Mouse (Mus musculus) G1E (cell line): Measurements from ENCODE around the gene Fxyd3. TPM values are rescaled to one million over a fixed set of nuclear protein-coding genes. Genes with fewer than 3 reads are reported as not detected.

Experiments used
- ATAC-seq: 2 replicates; pipeline ENCODE4 v1.8.0; 2016; ENCODE audit warnings: mild to moderate bottlenecking; ENCODE audit not compliant: insufficient number of reproducible peaks, poor library complexity, low FRiP score, severe bottlenecking; ENCODE audit errors: extremely low read depth
- DNase-seq: peaks from one replicate; pipeline ENCODE4 v3.0.0; 2012; ENCODE audit warnings: low spot score
- H3K27me3 ChIP-seq: 2 replicates; pipeline ENCODE4 v1.6.1; 2012; ENCODE audit warnings: mild to moderate bottlenecking, low read length, inconsistent platforms; ENCODE audit not compliant: insufficient read depth
- H3K36me3 ChIP-seq: replicated peaks from 2 replicates; pipeline ENCODE3; 2012; ENCODE audit warnings: mild to moderate bottlenecking, inconsistent platforms
- H3K4me1 ChIP-seq: 2 replicates; pipeline ENCODE4 v1.6.1; 2012; ENCODE audit warnings: low read depth, low read length, inconsistent platforms, mixed read lengths; ENCODE audit not compliant: insufficient read depth
- H3K4me3 ChIP-seq: 2 replicates; pipeline ENCODE4 v1.5.1; 2012; ENCODE audit warnings: low read depth, mild to moderate bottlenecking, inconsistent platforms, low read length, moderate library complexity, mixed read lengths
- H3K9me3 ChIP-seq: replicated peaks from 2 replicates; pipeline ENCODE4 v1.6.1; 2012; ENCODE audit warnings: inconsistent platforms
- CTCF ChIP-seq: IDR thresholded peaks from 2 replicates; pipeline ENCODE4 v1.5.1; 2012; ENCODE audit warnings: low read depth, low read length, inconsistent platforms, mixed read lengths
- GATA1 ChIP-seq: IDR thresholded peaks from 2 replicates; pipeline ENCODE4 v1.6.1; 2012; ENCODE audit warnings: borderline replicate concordance, low read length, inconsistent platforms, mixed read lengths
- GATA2 ChIP-seq: IDR thresholded peaks from 2 replicates; pipeline ENCODE4 v1.6.1; 2012; ENCODE audit warnings: low read depth, low read length, inconsistent platforms, borderline replicate concordance
- POLR2AphosphoS5 ChIP-seq: IDR thresholded peaks from 2 replicates; pipeline ENCODE4 v1.6.1; 2012; ENCODE audit warnings: low read depth, low read length, inconsistent platforms; ENCODE audit not compliant: insufficient replicate concordance
- TAL1 ChIP-seq: conservative IDR thresholded peaks from 2 replicates; pipeline ENCODE4 v1.6.1; 2012; ENCODE audit warnings: low read depth, low read length, inconsistent platforms, mixed read lengths
- polyA plus RNA-seq: library from polyadenylated mRNA; stranded (reverse); fragments of >175 nt; gene quantifications from 2 replicates; pipeline ENCODE4 v1.2.3, GENCODE M21; 2012
- total RNA-seq, 2 experiments: library from RNA; stranded (forward) in 1 of 2; stranded (reverse) in 1 of 2; fragments of 200-1000 nt in 1 of 2; fragments of >200 nt in 1 of 2; fragmentation: Nextera tagmentation in 1 of 2; gene quantifications; 2 replicates each; pipeline ENCODE4 v1.2.3; 2014 to 2017

The Fxyd3 gene
- total and polyA plus RNA-seq, 3 experiments, result 0.16 TPM; not detected in 2

DNA sequence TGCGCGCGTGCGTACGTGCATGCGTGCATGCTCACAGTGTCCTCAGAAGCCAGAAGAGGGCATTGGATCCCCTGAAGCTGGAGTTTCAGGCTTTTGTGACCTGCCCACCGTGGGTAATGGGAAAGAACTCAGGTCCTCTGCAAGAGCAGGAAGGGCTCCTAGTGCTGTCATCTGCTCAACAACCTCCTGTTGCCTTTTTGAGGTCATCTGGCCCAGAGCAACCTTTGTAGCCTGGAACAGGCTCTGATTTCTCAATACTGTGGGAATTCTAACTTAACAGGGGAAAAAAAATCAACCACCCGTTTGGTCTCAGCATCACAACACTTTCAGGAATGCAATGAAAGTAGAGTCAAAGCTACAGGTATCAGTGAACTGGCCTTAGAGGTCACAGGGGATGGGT, 3.2 kb upstream of the Fxyd3 start:
- no peak overlapping the region for H3K4me3 ChIP-seq
- DNase-seq, result no peak
- H3K9me3 ChIP-seq, result peaks cover 19% of the 10 kb centered on the region
- no peak for ATAC-seq
- no peaks in the 10 kb centered on the region for H3K36me3 ChIP-seq
- no peaks in the 10 kb centered on the region for H3K4me1 ChIP-seq
- H3K27me3 ChIP-seq, result no peaks in the 10 kb centered on the region; the same call in 1 of the 2 replicates
- TF ChIP-seq TAL1 (no peak), GATA2 (no peak), CTCF (no peak), GATA1 (no peak), POLR2AphosphoS5 (no peak)

- H3K27me3 ChIP-seq, result no peaks in the 10 kb centered on the region; the same call in 1 of the 2 replicates
- ATAC-seq, result no peak
- no peak overlapping the region for H3K4me3 ChIP-seq
- no peak for DNase-seq
- no peaks in the 10 kb centered on the region for H3K36me3 ChIP-seq
- TF ChIP-seq GATA1 (no peak), GATA2 (no peak), TAL1 (no peak), CTCF (no peak), POLR2AphosphoS5 (no peak)
- H3K4me1 ChIP-seq, result no peaks in the 10 kb centered on the region
- peaks cover 14% of the 10 kb centered on the region for H3K9me3 ChIP-seq
These were observed 1.5 kb upstream of the Fxyd3 start for GRCm38 (mm10) chr7:31077885-31078445.

DNA sequence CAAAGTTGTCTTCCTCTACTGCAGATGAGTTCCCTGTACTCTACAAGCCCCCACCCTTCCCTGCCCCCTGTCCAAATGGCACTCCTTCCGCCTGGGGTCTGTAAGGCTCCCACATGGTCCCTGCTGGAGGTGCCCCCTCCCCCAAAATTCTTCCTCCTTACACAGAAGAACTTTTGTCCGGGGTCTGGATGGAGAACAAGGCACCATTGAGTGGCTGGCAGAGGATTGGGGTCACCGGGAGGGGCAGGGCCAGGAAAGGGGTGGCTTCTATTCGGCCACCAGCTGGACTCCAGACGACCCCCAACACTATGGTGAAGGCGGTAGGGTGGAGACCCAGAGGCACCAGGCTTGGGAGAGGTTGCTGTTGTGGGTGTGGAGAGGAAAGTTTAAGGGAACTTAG, 966 bp upstream of the Fxyd3 start:
- DNase-seq (no peak), ATAC-seq (no peak)
- peaks cover 14% of the 10 kb centered on the region for H3K9me3 ChIP-seq
- no peaks in the 10 kb centered on the region for H3K27me3 ChIP-seq
- H3K4me3 ChIP-seq, result no peak overlapping the region
- H3K4me1 ChIP-seq, result no peaks in the 10 kb centered on the region
- TF ChIP-seq GATA2, result no peak
- no peak for TF ChIP-seq TAL1
- no peak for TF ChIP-seq GATA1
- no peak for TF ChIP-seq CTCF
- TF ChIP-seq POLR2AphosphoS5, result no peak
- no peaks in the 10 kb centered on the region for H3K36me3 ChIP-seq

DNA sequence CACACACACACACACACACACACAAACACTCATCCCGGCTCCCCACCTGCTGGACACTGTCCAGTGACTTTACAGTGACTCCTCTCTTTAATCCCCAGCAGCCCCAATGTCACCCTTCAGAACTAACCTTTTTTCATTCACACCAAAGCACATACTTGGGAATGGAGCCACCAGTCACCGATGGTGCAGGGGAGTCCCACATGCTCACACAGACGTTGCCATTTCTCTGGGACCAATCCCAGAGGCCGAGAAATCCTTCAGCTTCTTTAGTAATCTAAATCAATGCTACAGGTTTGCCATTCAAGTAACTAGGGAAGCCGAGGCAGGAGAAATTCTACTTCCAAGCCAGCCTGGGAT, 1.8 kb downstream of the Fxyd3 start:
- no peaks in the 10 kb centered on the region for H3K27me3 ChIP-seq
- peaks cover 15% of the 10 kb centered on the region for H3K9me3 ChIP-seq
- H3K36me3 ChIP-seq, result no peaks in the 10 kb centered on the region
- no peak overlapping the region for H3K4me3 ChIP-seq
- no peak for ATAC-seq
- no peaks in the 10 kb centered on the region for H3K4me1 ChIP-seq
- no peak for DNase-seq
- TF ChIP-seq POLR2AphosphoS5 (no peak), GATA1 (no peak), CTCF (no peak), TAL1 (no peak), GATA2 (no peak)

DNA sequence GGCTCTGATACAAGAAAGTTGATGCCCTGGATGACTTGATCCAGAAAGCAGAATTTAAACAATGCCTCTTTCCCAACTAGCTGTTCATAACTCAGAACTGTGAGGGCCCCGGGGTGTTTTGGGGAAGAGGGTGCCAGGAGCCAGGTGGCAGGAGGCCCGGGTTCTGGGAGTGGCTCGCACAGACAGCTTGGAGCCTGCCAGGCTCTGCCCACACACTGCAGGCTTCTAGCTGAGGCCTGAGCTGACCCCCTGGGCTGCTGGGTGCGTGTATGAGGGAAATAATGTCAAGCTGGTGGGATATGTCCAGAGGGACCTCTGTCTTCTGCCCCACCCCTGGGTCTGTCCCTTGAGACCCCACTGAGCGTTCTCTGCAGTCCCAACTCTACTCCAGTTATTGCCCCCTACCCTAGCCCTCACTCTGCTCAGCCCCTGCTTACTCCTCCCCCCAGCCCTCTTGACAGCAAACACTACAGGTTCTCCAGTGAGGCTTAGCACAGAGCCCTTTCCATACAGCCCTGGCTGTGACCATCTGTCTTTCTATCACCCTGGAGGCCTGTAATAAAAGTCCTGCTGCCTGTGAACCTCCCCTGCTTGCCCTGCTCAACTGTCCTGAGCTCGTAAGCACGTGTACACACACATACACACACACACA, 2.3 kb downstream of the Fxyd3 start:
- TF ChIP-seq TAL1 (no peak), POLR2AphosphoS5 (no peak)
- no peaks in the 10 kb centered on the region for H3K4me1 ChIP-seq
- ATAC-seq, result no peak
- no peak overlapping the region for H3K4me3 ChIP-seq
- no peak for DNase-seq
- H3K27me3 ChIP-seq, result no peaks in the 10 kb centered on the region
- H3K9me3 ChIP-seq, result peaks cover 21% of the 10 kb centered on the region
- H3K36me3 ChIP-seq, result no peaks in the 10 kb centered on the region

DNA sequence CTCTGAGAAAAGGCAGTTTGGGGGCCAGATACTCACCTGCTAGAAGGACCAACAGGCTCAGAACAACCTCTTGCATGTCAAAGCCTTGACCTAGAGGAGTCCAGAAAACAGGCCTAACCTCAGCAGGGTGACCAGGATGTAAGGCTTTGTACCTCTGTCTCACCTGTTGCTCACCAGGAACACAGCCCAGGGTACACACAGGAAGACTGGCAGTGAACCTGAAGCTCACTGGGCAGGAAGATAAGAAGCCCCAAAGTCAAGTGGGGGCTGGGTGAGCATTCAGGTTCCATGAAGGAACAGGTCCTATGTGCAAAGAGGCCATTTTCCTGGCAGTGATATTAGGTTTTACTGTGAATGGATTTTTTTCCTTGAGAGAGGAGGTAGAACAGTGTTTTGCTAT, 3.0 kb downstream of the Fxyd3 start:
- no peaks in the 10 kb centered on the region for H3K27me3 ChIP-seq
- ATAC-seq (no peak), DNase-seq (no peak)
- no peaks in the 10 kb centered on the region for H3K4me1 ChIP-seq
- no peaks in the 10 kb centered on the region for H3K36me3 ChIP-seq
- TF ChIP-seq GATA1 (no peak), GATA2 (no peak), CTCF (no peak), TAL1 (no peak), POLR2AphosphoS5 (no peak)
- H3K9me3 ChIP-seq, result peaks cover 27% of the 10 kb centered on the region
- H3K4me3 ChIP-seq, result no peak overlapping the region
